Comparison of ENCODE assay signal across 10 mouse cellular contexts in genomic region chr13:35212276-35212675, GRCm38 (mm10).
A peak's percentile ranks its signal among the peaks of the same experiment; 100 is the strongest.
DNase-seq lines count a peak whose midpoint lies in the region; ATAC-seq and TF ChIP-seq lines count a peak whose summit lies in the region.
"Had no signal": no experiment of that assay in that cellular context is flagged by ENCODE, and none has a peak within 500 bp of the region (broad histone marks: within the 10 kb centered on the region; RNA-seq: fewer than 3 reads in every experiment).

No protein-coding gene starts in this region.

- WGBS in kidney, embryonic 14.5 days, result 84% methylated on average over 4 of the region's 4 CpGs
- 14% methylated on average over 4 of the region's 4 CpGs for WGBS in cerebellum, adult 2 months
- WGBS in midbrain, embryonic 10.5 days, result 89% methylated on average over 4 of the region's 4 CpGs
- WGBS in hindbrain, embryonic 16.5 days, result 73% methylated on average over 4 of the region's 4 CpGs
- 94% methylated on average over 4 of the region's 4 CpGs for WGBS in forebrain, embryonic 13.5 days

- peak; percentile 5 for DNase-seq in kidney, postnatal 14 days
- DNase-seq in brain, embryonic 14.5 days (ENCODE audit: low read depth), result peak; percentile 4
- DNase-seq in cerebellum, adult 2 months, result peak; percentile 78 to 87
- peak; percentile 67 for DNase-seq in gastrocnemius, postnatal 25 days
- DNase-seq in midbrain, embryonic 10.5 days (ENCODE audit: low spot score), result no peak
- DNase-seq: spleen, adult 18-20 months had no signal

- H3K4me3 ChIP-seq in kidney, embryonic 14.5 days (ENCODE audit: low read length), result no peak overlapping the region
- H3K4me3 ChIP-seq in cerebellum, adult 2 months (replicated peaks; ENCODE audit: insufficient read depth, low read depth, low read length), result no peak overlapping the region
- no peak overlapping the region for H3K4me3 ChIP-seq in midbrain, embryonic 10.5 days
- H3K4me3 ChIP-seq in hindbrain, embryonic 16.5 days (ENCODE audit: low read length), result no peak overlapping the region
- H3K4me3 ChIP-seq in forebrain, embryonic 13.5 days, result no peak overlapping the region
- H3K4me3 ChIP-seq: liver, embryonic 15.5 days had no signal

- no peaks in the 10 kb centered on the region for H3K9me3 ChIP-seq in kidney, embryonic 14.5 days (ENCODE audit: control insufficient read depth, low read length)
- H3K9me3 ChIP-seq in midbrain, embryonic 10.5 days (replicated peaks), result no peaks in the 10 kb centered on the region
- no peaks in the 10 kb centered on the region for H3K9me3 ChIP-seq in hindbrain, embryonic 16.5 days (ENCODE audit: control insufficient read depth, low read length)
- no peaks in the 10 kb centered on the region for H3K9me3 ChIP-seq in forebrain, embryonic 13.5 days (replicated peaks)
- H3K9me3 ChIP-seq: liver, embryonic 15.5 days had no signal

- H3K27me3 ChIP-seq in kidney, embryonic 14.5 days (ENCODE audit: control insufficient read depth, insufficient read depth, low read length), result no peaks in the 10 kb centered on the region
- H3K27me3 ChIP-seq in cerebellum, adult 2 months (ENCODE audit: control insufficient read depth, insufficient read depth, low read length), result no peaks in the 10 kb centered on the region
- no peaks in the 10 kb centered on the region for H3K27me3 ChIP-seq in midbrain, embryonic 10.5 days (ENCODE audit: low read depth, poor library complexity, severe bottlenecking)
- no peaks in the 10 kb centered on the region for H3K27me3 ChIP-seq in hindbrain, embryonic 16.5 days (replicated peaks; ENCODE audit: control insufficient read depth, insufficient read depth, low read length)
- H3K27me3 ChIP-seq in forebrain, embryonic 13.5 days, result no peaks in the 10 kb centered on the region
- H3K27me3 ChIP-seq: liver, embryonic 15.5 days had no signal

- H3K4me2 ChIP-seq in kidney, embryonic 14.5 days (replicated peaks; ENCODE audit: low read depth, low read length), result no peak overlapping the region
- H3K4me2 ChIP-seq in hindbrain, embryonic 16.5 days (ENCODE audit: low read length), result no peak overlapping the region
- no peak overlapping the region for H3K4me2 ChIP-seq in forebrain, embryonic 13.5 days
- H3K4me2 ChIP-seq: liver, embryonic 15.5 days had no signal

- H3K36me3 ChIP-seq in kidney, embryonic 14.5 days (ENCODE audit: control insufficient read depth, insufficient read depth, low read length), result no peaks in the 10 kb centered on the region
- no peaks in the 10 kb centered on the region for H3K36me3 ChIP-seq in midbrain, embryonic 10.5 days
- H3K36me3 ChIP-seq in hindbrain, embryonic 16.5 days (ENCODE audit: control insufficient read depth, insufficient read depth, low read length), result no peaks in the 10 kb centered on the region
- no peaks in the 10 kb centered on the region for H3K36me3 ChIP-seq in forebrain, embryonic 13.5 days (ENCODE audit: poor library complexity, severe bottlenecking)
- H3K36me3 ChIP-seq: liver, embryonic 15.5 days had no signal

- no peak for ATAC-seq in kidney, embryonic 14.5 days (ENCODE audit: low FRiP score, low TSS enrichment)
- ATAC-seq in hindbrain, embryonic 16.5 days, result no peak
- no peak for ATAC-seq in forebrain, embryonic 13.5 days

- no peak overlapping the region for H3K27ac ChIP-seq in kidney, embryonic 14.5 days (ENCODE audit: low read depth, low read length)
- H3K27ac ChIP-seq in cerebellum, adult 2 months (ENCODE audit: insufficient read depth, low read length), result no peak overlapping the region
- no peak overlapping the region for H3K27ac ChIP-seq in midbrain, embryonic 10.5 days (replicated peaks)
- H3K27ac ChIP-seq in hindbrain, embryonic 16.5 days (ENCODE audit: low read depth, low read length), result no peak overlapping the region
- H3K27ac ChIP-seq in forebrain, embryonic 13.5 days, result no peak overlapping the region
- H3K27ac ChIP-seq: liver, embryonic 15.5 days had no signal

- no peak overlapping the region for H3K9ac ChIP-seq in kidney, embryonic 14.5 days (ENCODE audit: low read depth, low read length)
- H3K9ac ChIP-seq in hindbrain, embryonic 16.5 days (ENCODE audit: low read depth, low read length), result no peak overlapping the region
- H3K9ac ChIP-seq in forebrain, embryonic 13.5 days, result no peak overlapping the region
- H3K9ac ChIP-seq: liver, embryonic 15.5 days had no signal

- no peak for TF ChIP-seq CTCF in brain, embryonic 14.5 days (IDR thresholded peaks at IDR 0.05; ENCODE audit: borderline replicate concordance, extremely low read depth, insufficient read depth, insufficient read length)
- no peak for TF ChIP-seq CTCF in cerebellum, adult 2 months (IDR thresholded peaks at IDR 0.05; ENCODE audit: borderline replicate concordance, insufficient read depth, low read depth, low read length)

- TF ChIP-seq POLR2A in brain, embryonic 14.5 days (IDR thresholded peaks at IDR 0.05; ENCODE audit: borderline replicate concordance, extremely low read depth, insufficient read depth, insufficient read length, poor library complexity, severe bottlenecking), result no peak
- TF ChIP-seq POLR2A in cerebellum, adult 2 months (IDR thresholded peaks at IDR 0.05; ENCODE audit: borderline replicate concordance, insufficient read depth, low read length), result no peak

- H3K4me1 ChIP-seq in kidney, embryonic 14.5 days (ENCODE audit: control insufficient read depth, insufficient read depth, low read length), result no peaks in the 10 kb centered on the region
- peaks cover 9% of the 10 kb centered on the region for H3K4me1 ChIP-seq in cerebellum, adult 2 months (ENCODE audit: control insufficient read depth, insufficient read depth, low read length)
- no peaks in the 10 kb centered on the region for H3K4me1 ChIP-seq in midbrain, embryonic 10.5 days
- no peaks in the 10 kb centered on the region for H3K4me1 ChIP-seq in hindbrain, embryonic 16.5 days (ENCODE audit: control insufficient read depth, insufficient read depth, low read depth, low read length)
- H3K4me1 ChIP-seq in forebrain, embryonic 13.5 days, result no peaks in the 10 kb centered on the region
- H3K4me1 ChIP-seq: liver, embryonic 15.5 days had no signal
